8 mouse cellular contexts compared by ENCODE assay signal in genomic region chr1:179668836-179669537, GRCm38 (mm10). TPM values are rescaled to one million over a fixed set of nuclear protein-coding genes. Genes with fewer than 3 reads are reported as not detected.
DNase-seq lines count a peak whose midpoint lies in the region; ATAC-seq and TF ChIP-seq lines count a peak whose summit lies in the region.

No protein-coding gene starts in this region.

- H3K9me3 ChIP-seq in heart, embryonic 11.5 days (replicated peaks; ENCODE audit: control insufficient read depth, low read length), result no peaks in the 10 kb centered on the region
- no peaks in the 10 kb centered on the region for H3K9me3 ChIP-seq in G1E (replicated peaks)
- H3K9me3 ChIP-seq in forebrain, embryonic 15.5 days, result no peaks in the 10 kb centered on the region
- H3K9me3 ChIP-seq in liver, embryonic 13.5 days (replicated peaks), result no peaks in the 10 kb centered on the region

- 26% methylated on average over 12 of the region's 12 CpGs for WGBS in heart, embryonic 11.5 days (ENCODE audit: insufficient replicate concordance)
- WGBS in forebrain, embryonic 15.5 days, result 15% methylated on average over 12 of the region's 12 CpGs
- 35% methylated on average over 12 of the region's 12 CpGs for WGBS in liver, embryonic 13.5 days (ENCODE audit: insufficient replicate concordance)

- H3K4me1 ChIP-seq in heart, embryonic 11.5 days (ENCODE audit: control insufficient read depth, insufficient read depth, low read length), result peaks cover 6% of the 10 kb centered on the region; the same call in 1 of the 2 replicates
- peaks cover 65% of the 10 kb centered on the region for H3K4me1 ChIP-seq in G1E (ENCODE audit: insufficient read depth, low read depth, low read length)
- peaks cover 13% of the 10 kb centered on the region for H3K4me1 ChIP-seq in forebrain, embryonic 15.5 days
- H3K4me1 ChIP-seq in liver, embryonic 13.5 days (replicated peaks), result peaks cover 16% of the 10 kb centered on the region

- peak overlapping the region; percentile 83 for H3K4me3 ChIP-seq in heart, embryonic 11.5 days (ENCODE audit: low read depth, low read length)
- peak overlapping the region; percentile 93 for H3K4me3 ChIP-seq in G1E (ENCODE audit: low read depth, low read length)
- H3K4me3 ChIP-seq in forebrain, embryonic 15.5 days, result peak overlapping the region; percentile 88
- peak overlapping the region; percentile 67 for H3K4me3 ChIP-seq in liver, embryonic 13.5 days (replicated peaks)

- no peak for DNase-seq in heart, adult 11 months
- DNase-seq in G1E (ENCODE audit: low spot score), result no peak
- no peak for DNase-seq in liver, embryonic 13.5 days
- DNase-seq in retina, postnatal 1 day, result peak; percentile 47
- DNase-seq in right cerebral cortex, postnatal 10 days (ENCODE audit: low spot score in 2 of 2), result no peak
- no peak for DNase-seq in spleen, postnatal 36 days (ENCODE audit: low spot score in 2 of 2)

- peak overlapping the region; percentile 87 for H3K9ac ChIP-seq in heart, embryonic 11.5 days (ENCODE audit: low read depth, low read length)
- H3K9ac ChIP-seq in forebrain, embryonic 15.5 days (replicated peaks), result peak overlapping the region; percentile 71
- H3K9ac ChIP-seq in liver, embryonic 13.5 days, result peak overlapping the region; percentile 64

- peak overlapping the region; percentile 74 for H3K4me2 ChIP-seq in heart, embryonic 11.5 days
- peak overlapping the region; percentile 59 for H3K4me2 ChIP-seq in forebrain, embryonic 15.5 days (replicated peaks)
- H3K4me2 ChIP-seq in liver, embryonic 13.5 days, result peak overlapping the region; percentile 79

- peak overlapping the region; percentile 88 for H3K27ac ChIP-seq in heart, embryonic 11.5 days (ENCODE audit: low read depth, low read length)
- H3K27ac ChIP-seq in forebrain, embryonic 15.5 days (replicated peaks), result peak overlapping the region; percentile 77
- H3K27ac ChIP-seq in liver, embryonic 13.5 days, result no peak overlapping the region

- no peak for TF ChIP-seq CTCF in G1E (IDR thresholded peaks at IDR 0.05; ENCODE audit: low read depth, low read length)

- no peaks in the 10 kb centered on the region for H3K27me3 ChIP-seq in heart, embryonic 11.5 days (ENCODE audit: control insufficient read depth, insufficient read depth, low read length)
- H3K27me3 ChIP-seq in G1E (ENCODE audit: insufficient read depth, low read length), result no peaks in the 10 kb centered on the region
- H3K27me3 ChIP-seq in forebrain, embryonic 15.5 days, result no peaks in the 10 kb centered on the region
- peaks cover 48% of the 10 kb centered on the region for H3K27me3 ChIP-seq in liver, embryonic 13.5 days

- H3K36me3 ChIP-seq in heart, embryonic 11.5 days (ENCODE audit: control insufficient read depth, insufficient read depth, low read length), result peaks cover 3% of the 10 kb centered on the region; the same call in 1 of the 2 replicates
- H3K36me3 ChIP-seq in G1E (replicated peaks), result peaks cover 36% of the 10 kb centered on the region
- peaks cover 4% of the 10 kb centered on the region; the same call in 1 of the 2 replicates for H3K36me3 ChIP-seq in forebrain, embryonic 15.5 days
- no peaks in the 10 kb centered on the region for H3K36me3 ChIP-seq in liver, embryonic 13.5 days

- no peak for ATAC-seq in heart, embryonic 11.5 days (replicated peaks; ENCODE audit: insufficient number of reproducible peaks, low FRiP score, low TSS enrichment)
- ATAC-seq in G1E (ENCODE audit: extremely low read depth, insufficient number of reproducible peaks, low FRiP score, poor library complexity, severe bottlenecking), result peak; percentile 11; the same call in 1 of the 2 replicates
- ATAC-seq in forebrain, embryonic 15.5 days (replicated peaks), result 0 out of 2 replicates have a peak, but pooled peaks have one; percentile 19
- no peak for ATAC-seq in liver, embryonic 13.5 days (ENCODE audit: low read depth)

RNA-seq across cellular contexts. Expression of gene Sccpdh, which starts 1.0 kb away (rescaled TPM):
- 82.4 and 96.1 TPM in 2 replicates for polyA plus RNA-seq in heart, embryonic 11.5 days (2014; fragmentation: Nextera tagmentation; extraction: Ambion mirVana)
- total RNA-seq in G1E (2014; fragmentation: Nextera tagmentation), result 72.8 and 72.9 TPM in 2 replicates
- total RNA-seq in G1E (2017), result 110 and 127 TPM in 2 replicates
- 11.9 and 12.3 TPM in 2 replicates for polyA plus RNA-seq in G1E (2012)
- 101 and 116 TPM in 2 replicates for polyA plus RNA-seq in forebrain, embryonic 15.5 days (2015; fragmentation: Nextera tagmentation; extraction: Ambion mirVana)
- 11.4 and 13.0 TPM in 2 replicates for polyA plus RNA-seq in liver, embryonic 13.5 days (2015; fragmentation: Nextera tagmentation; extraction: Ambion mirVana)

Comparison
In these comparisons a context has a peak if more than half of its experiments do, and no peak if none do; other contexts are left out.
1. ATAC-seq: peak in G1E (single experiment) and forebrain, embryonic 15.5 days (single experiment); none in heart, embryonic 11.5 days (single experiment) and liver, embryonic 13.5 days (single experiment).
2. Peak in every context shown above with its lines, with median percentiles within 50 percentile points of each other: H3K4me2 ChIP-seq, H3K4me3 ChIP-seq and H3K9ac ChIP-seq.